Mouse (Mus musculus) cortical plate, adult 2 months (tissue): Measurements from ENCODE around the gene Nphp1.

Experiments
- CTCF ChIP-seq: fragments of 200-500 bp; IDR thresholded peaks from 2 replicates; pipeline ENCODE4 v1.5.1; 2011; ENCODE audit warnings: mild to moderate bottlenecking, control low read depth, low read length; ENCODE audit not compliant: insufficient read depth; ENCODE audit errors: extremely low read depth
- POLR2A ChIP-seq: fragments of 200-500 bp; IDR thresholded peaks from 2 replicates; pipeline ENCODE4 v1.6.1; 2011; ENCODE audit warnings: mild to moderate bottlenecking, low read length, control low read depth; ENCODE audit not compliant: insufficient read depth; ENCODE audit errors: extremely low read depth

DNA sequence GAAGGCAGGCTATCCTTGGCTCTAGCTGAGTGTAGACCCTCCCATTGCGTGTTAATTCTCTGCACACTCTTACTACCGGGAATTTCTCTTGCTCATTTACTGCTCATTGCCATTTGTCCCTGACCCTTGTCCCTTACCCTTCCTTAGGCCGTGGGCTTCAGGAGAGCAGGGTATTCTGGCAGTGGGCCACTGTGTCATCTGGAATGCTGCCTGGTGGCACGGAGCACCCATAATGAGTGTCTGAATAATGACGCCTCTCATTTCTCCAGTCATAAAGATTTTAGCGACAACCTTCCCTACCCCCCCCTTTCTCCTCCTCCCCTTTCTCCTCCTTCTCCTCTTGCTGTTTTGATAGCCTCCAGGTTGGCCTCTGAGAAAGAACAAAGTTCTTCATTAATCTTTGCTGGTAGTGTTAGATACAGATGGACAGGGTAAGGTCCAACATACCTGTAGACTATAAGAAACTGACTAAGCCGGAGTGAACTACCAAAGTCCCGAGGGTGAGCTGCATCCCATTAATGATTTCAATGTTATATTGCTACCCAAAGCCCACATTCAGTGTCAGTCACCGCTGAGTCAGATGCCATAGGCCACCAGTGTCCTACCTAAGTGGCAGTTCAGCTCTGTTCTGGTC lies 53.1 kb downstream of the Nphp1 start:
- TF ChIP-seq POLR2A = no peak
- TF ChIP-seq CTCF = no peak
